Mouse (Mus musculus) limb, embryonic 11.5 days (tissue): ENCODE results near the gene Ttc30b. TPM values are rescaled to one million over a fixed set of nuclear protein-coding genes. Genes with fewer than 3 reads are reported as not detected.
"Not testable (repeated sequence)": the region's sequence is repeated elsewhere in the genome, so short reads cannot be mapped to it uniquely, and the experiment has no call there.

Source experiments
- ATAC-seq: fragments of 200-750 bp; cut with Nextera tagmentation; 2 replicates; pipeline ENCODE4 v1.8.0; 2017; ENCODE audit warnings: low read depth; ENCODE audit not compliant: insufficient number of reproducible peaks, low FRiP score, low TSS enrichment
- DNase-seq: peaks from one replicate; pipeline ENCODE4 v3.0.0-alpha.2; 2015; ENCODE audit warnings: low spot score
- H3K27ac ChIP-seq: fragments of 300-500 bp; sonication (generic); replicated peaks from 2 replicates; pipeline ENCODE4 v1.5.1; 2014; ENCODE audit warnings: low read depth, mild to moderate bottlenecking, low read length
- H3K27me3 ChIP-seq: fragments of 300-500 bp; sonication (generic); 2 replicates; pipeline ENCODE4 v1.6.1; 2014; ENCODE audit warnings: mild to moderate bottlenecking, low read length, mixed read lengths; ENCODE audit not compliant: control insufficient read depth, insufficient read depth
- H3K36me3 ChIP-seq: fragments of 300-500 bp; sonication (generic); 2 replicates; pipeline ENCODE4 v1.6.1; 2014; ENCODE audit warnings: mild to moderate bottlenecking, low read length, moderate library complexity, mixed read lengths; ENCODE audit not compliant: control insufficient read depth, insufficient read depth
- H3K4me1 ChIP-seq: fragments of 300-500 bp; sonication (generic); 2 replicates; pipeline ENCODE4 v1.6.1; 2014; ENCODE audit warnings: low read length, mixed read lengths; ENCODE audit not compliant: control insufficient read depth, insufficient read depth
- H3K4me2 ChIP-seq: fragments of 300-500 bp; sonication (generic); 2 replicates; pipeline ENCODE4 v1.6.1; 2014; ENCODE audit warnings: low read depth, mild to moderate bottlenecking, moderate library complexity; ENCODE audit not compliant: severe bottlenecking
- H3K4me3 ChIP-seq: fragments of 300-500 bp; sonication (generic); 2 replicates; pipeline ENCODE4 v1.5.1; 2014; ENCODE audit warnings: low read depth, low read length
- H3K9ac ChIP-seq: fragments of 300-500 bp; sonication (generic); 2 replicates; pipeline ENCODE4 v1.6.1; 2014; ENCODE audit warnings: mild to moderate bottlenecking, low read length
- H3K9me3 ChIP-seq: fragments of 300-500 bp; sonication (generic); 2 replicates; pipeline ENCODE4 v1.6.1; 2016; ENCODE audit warnings: low read length; ENCODE audit not compliant: control insufficient read depth
- WGBS: fragments of 180-500 bp; shearing (Covaris S2); extraction: QIAGEN DNeasy Blood & Tissue Kit; methylation state at CpG from one replicate; pipeline ENCODE4 v1.1.7; 2014; 5-methylcytosine and 5-hydroxymethylcytosine counted together
- polyA plus RNA-seq: library from polyadenylated mRNA; unstranded; fragments of >200 nt; fragmentation: Nextera tagmentation; extraction: Ambion mirVana; gene quantifications from 2 replicates; pipeline ENCODE4 v1.2.1, GENCODE M21; 2014

Gene Ttc30b
- polyA plus RNA-seq, 1 experiment from 2014 or later: 9.2 TPM

- Histone ChIP-seq H3K4me1 (peaks cover 33% of the 10 kb centered on the region), H3K27ac (peak overlapping the region; percentile 94), H3K4me2 (peak overlapping the region; percentile 39; the same call in 1 of the 2 replicates), H3K27me3 (no peaks in the 10 kb centered on the region), H3K4me3 (no peak overlapping the region), H3K9ac (peak overlapping the region; percentile 32; the same call in 1 of the 2 replicates), H3K9me3 (no peaks in the 10 kb centered on the region), H3K36me3 (no peaks in the 10 kb centered on the region)
- DNase-seq: peak; percentile 81
- WGBS: 6% methylated on average over 15 of the region's 15 CpGs
- ATAC-seq: peak; percentile 80
Measured at GRCm38 (mm10) chr2:75959850-75960365, 21.5 kb upstream of the Ttc30b start.

DNA sequence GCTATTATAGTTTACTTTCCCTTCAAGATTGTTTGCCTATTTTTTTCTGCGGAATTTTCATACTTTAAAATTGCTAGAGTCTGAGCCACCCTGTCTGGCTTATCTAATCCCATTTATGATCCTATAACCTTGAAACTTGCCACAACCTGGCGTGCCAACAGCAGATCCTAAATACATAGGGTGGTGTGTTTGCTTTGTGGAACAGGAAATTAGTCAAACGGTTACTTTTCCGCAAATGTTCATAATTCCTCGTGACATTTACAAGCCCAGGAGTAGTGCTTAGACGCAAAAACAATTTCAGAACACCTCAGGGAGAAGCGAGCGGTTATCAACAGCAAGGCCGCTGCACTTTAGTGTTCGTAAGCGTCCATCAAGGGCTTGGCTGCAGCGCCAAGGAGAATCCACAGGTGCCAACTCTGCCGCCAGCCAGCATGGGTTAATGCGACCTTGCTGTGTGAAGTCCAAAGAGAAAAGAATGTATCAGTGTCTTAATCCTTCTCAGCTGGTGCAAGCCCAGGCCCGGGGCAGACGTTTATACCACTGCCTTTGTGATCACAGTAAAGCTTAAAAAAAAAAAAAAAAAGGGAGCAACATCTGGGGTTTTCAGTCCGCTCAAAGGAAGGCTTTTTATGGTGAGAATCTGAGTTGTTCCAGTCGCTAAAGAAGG, 20.9 kb upstream of the Ttc30b start:
- DNase-seq: peak; percentile 77
- H3K9me3 ChIP-seq: no peaks in the 10 kb centered on the region
- no peak overlapping the region for H3K4me3 ChIP-seq
- 9% methylated on average over 18 of the region's 18 CpGs for WGBS
- peak; percentile 72 for ATAC-seq
- no peaks in the 10 kb centered on the region for H3K36me3 ChIP-seq
- no peaks in the 10 kb centered on the region for H3K27me3 ChIP-seq
- H3K27ac ChIP-seq: peak overlapping the region; percentile 94
- peaks cover 32% of the 10 kb centered on the region for H3K4me1 ChIP-seq
- peak overlapping the region; percentile 39; the same call in 1 of the 2 replicates for H3K4me2 ChIP-seq
- H3K9ac ChIP-seq: peak overlapping the region; percentile 28; the same call in 1 of the 2 replicates

GRCm38 (mm10) chr2:75955709-75956108, 17.3 kb upstream of the Ttc30b start:
- Histone ChIP-seq H3K9ac (no peak overlapping the region), H3K27me3 (no peaks in the 10 kb centered on the region), H3K9me3 (no peaks in the 10 kb centered on the region), H3K4me2 (no peak overlapping the region), H3K36me3 (no peaks in the 10 kb centered on the region), H3K27ac (no peak overlapping the region), H3K4me1 (peaks cover 27% of the 10 kb centered on the region), H3K4me3 (no peak overlapping the region)
- no peak for ATAC-seq
- WGBS: 52% methylated on average over 14 of the region's 14 CpGs
- no peak for DNase-seq

GRCm38 (mm10) chr2:75953320-75953719, 14.9 kb upstream of the Ttc30b start:
- 92% methylated on average over 5 of the region's 5 CpGs for WGBS
- no peak for DNase-seq
- no peak for ATAC-seq
- H3K27ac ChIP-seq: no peak overlapping the region
- no peaks in the 10 kb centered on the region for H3K27me3 ChIP-seq
- peaks cover 9% of the 10 kb centered on the region for H3K4me1 ChIP-seq
- no peak overlapping the region for H3K9ac ChIP-seq
- H3K4me2 ChIP-seq: no peak overlapping the region
- H3K4me3 ChIP-seq: no peak overlapping the region
- no peaks in the 10 kb centered on the region for H3K9me3 ChIP-seq
- H3K36me3 ChIP-seq: no peaks in the 10 kb centered on the region

GRCm38 (mm10) chr2:75950685-75951084, 12.3 kb upstream of the Ttc30b start:
- H3K27me3 ChIP-seq: no peaks in the 10 kb centered on the region
- H3K4me2 ChIP-seq: no peak overlapping the region
- H3K27ac ChIP-seq: 0 out of 2 replicates have a peak overlapping the region, but pooled peaks have one; percentile 10
- no peak overlapping the region for H3K4me3 ChIP-seq
- H3K36me3 ChIP-seq: no peaks in the 10 kb centered on the region
- no peaks in the 10 kb centered on the region for H3K9me3 ChIP-seq
- no peak overlapping the region for H3K9ac ChIP-seq
- peak; percentile 52 for DNase-seq
- peaks cover 2% of the 10 kb centered on the region for H3K4me1 ChIP-seq
- 59% methylated on average over 8 of the region's 8 CpGs for WGBS
- ATAC-seq: no peak; the same call in 1 of the 2 replicates

DNA sequence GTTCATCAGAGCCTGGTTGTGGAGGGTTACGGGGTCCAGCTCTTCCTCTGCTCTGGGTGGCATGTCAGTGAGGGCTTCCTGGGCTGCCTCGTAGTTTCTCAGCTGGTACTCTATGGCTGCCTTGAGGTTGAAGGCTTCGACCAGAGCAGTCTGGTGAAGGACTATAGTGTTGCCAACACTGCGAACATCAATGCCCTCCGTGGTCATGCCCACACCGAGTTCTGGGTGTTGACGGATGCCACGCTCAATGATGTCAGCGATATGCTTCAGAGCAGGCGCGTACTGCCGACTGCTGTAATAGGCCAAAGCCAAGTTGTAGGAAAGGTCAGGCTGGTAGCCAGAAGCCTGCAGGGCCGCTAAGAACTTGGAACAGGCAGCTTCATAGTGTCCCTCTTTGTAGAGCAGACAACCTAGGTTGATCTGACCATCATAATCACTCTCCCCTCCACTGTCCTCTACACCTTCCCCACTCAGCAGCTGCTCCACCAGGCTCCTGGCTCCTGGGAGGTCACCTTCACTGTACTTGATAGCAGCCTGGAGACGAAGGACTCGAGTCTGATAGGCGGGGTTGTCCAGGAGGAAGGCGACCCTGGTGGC, 767 bp downstream of the Ttc30b start:
- DNase-seq, H3K9me3 ChIP-seq, H3K4me1 ChIP-seq, H3K27ac ChIP-seq, H3K27me3 ChIP-seq, H3K36me3 ChIP-seq: not testable (repeated sequence)
- H3K4me3 ChIP-seq: peak overlapping the region; percentile 49; the same call in 1 of the 2 replicates
- H3K9ac ChIP-seq: peak overlapping the region; percentile 60
- peak overlapping the region; percentile 58 for H3K4me2 ChIP-seq
- ATAC-seq: peak; percentile 56; the same call in 1 of the 2 replicates
- WGBS: 68% methylated on average over 15 of the region's 17 CpGs

- not testable (repeated sequence) for ATAC-seq, H3K4me2 ChIP-seq, H3K4me3 ChIP-seq, DNase-seq, H3K9ac ChIP-seq, H3K36me3 ChIP-seq, H3K4me1 ChIP-seq, H3K9me3 ChIP-seq, H3K27ac ChIP-seq, H3K27me3 ChIP-seq
- WGBS: 90% methylated on average over 2 of the region's 2 CpGs
Measured at GRCm38 (mm10) chr2:75936685-75937084, 1.7 kb downstream of the Ttc30b start.

GRCm38 (mm10) chr2:75933541-75933940, 4.8 kb downstream of the Ttc30b start:
- Histone ChIP-seq H3K27ac (peak overlapping the region; percentile 76; the same call in 1 of the 2 replicates), H3K4me1 (peaks cover 6% of the 10 kb centered on the region), H3K36me3 (no peaks in the 10 kb centered on the region), H3K27me3 (no peaks in the 10 kb centered on the region), H3K9ac (no peak overlapping the region), H3K9me3 (no peaks in the 10 kb centered on the region), H3K4me2 (no peak overlapping the region), H3K4me3 (no peak overlapping the region)
- ATAC-seq (no peak), DNase-seq (no peak)
- 40% methylated on average over 7 of the region's 7 CpGs for WGBS
